Mouse (Mus musculus): Measurements from ENCODE around the gene Hoxb2. TPM values are rescaled to one million over a fixed set of nuclear protein-coding genes. Genes with fewer than 3 reads are reported as not detected.

Gene Hoxb2
- polyA plus RNA-seq, 1 experiment from 2014 or later, result 42.3 TPM

DNA sequence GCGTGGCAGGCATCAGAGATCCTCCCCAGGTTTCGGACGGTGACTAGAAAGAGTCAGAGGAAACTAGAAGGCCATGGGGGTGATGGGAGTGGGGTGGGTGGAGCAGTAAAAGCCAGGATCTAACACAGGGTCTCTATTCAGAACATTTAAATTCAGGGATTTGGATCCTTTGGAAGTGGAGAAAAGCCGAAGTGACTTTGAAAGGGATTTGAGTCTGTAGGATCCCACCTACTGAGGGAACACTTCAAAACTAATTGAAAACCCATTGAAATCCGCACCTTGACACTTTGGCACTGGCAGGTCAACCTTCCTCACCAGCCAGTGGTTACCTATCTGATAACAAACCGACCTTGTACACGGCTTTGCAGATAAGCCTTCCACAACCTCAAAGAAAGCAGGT lies 24.5 kb downstream of the Hoxb2 start:
- no peak for ATAC-seq (replicated peaks; ENCODE audit: low FRiP score, low read depth)
- TF ChIP-seq CTCF (IDR thresholded peaks at IDR 0.05; ENCODE audit: low read depth), result no peak
- H3K36me3 ChIP-seq (ENCODE audit: insufficient read depth, low read length), result no peaks in the 10 kb centered on the region
- no peak overlapping the region for H3K4me3 ChIP-seq (replicated peaks; ENCODE audit: low read depth, low read length)
- no peaks in the 10 kb centered on the region for H3K27me3 ChIP-seq (ENCODE audit: insufficient read depth, low read length)
- no peak for DNase-seq (ENCODE audit: low spot score)
- H3K9me3 ChIP-seq (replicated peaks; ENCODE audit: low read length), result no peaks in the 10 kb centered on the region
- no peak overlapping the region for H3K4me2 ChIP-seq (ENCODE audit: low read length)
- peaks cover 6% of the 10 kb centered on the region; the same call in 1 of the 2 replicates for H3K4me1 ChIP-seq (replicated peaks; ENCODE audit: insufficient read depth, low read length)
- no peak overlapping the region for H3K9ac ChIP-seq (ENCODE audit: low read depth, low read length)
- no peak overlapping the region for H3K27ac ChIP-seq
- WGBS, result 71% methylated on average over 7 of the region's 7 CpGs

DNA sequence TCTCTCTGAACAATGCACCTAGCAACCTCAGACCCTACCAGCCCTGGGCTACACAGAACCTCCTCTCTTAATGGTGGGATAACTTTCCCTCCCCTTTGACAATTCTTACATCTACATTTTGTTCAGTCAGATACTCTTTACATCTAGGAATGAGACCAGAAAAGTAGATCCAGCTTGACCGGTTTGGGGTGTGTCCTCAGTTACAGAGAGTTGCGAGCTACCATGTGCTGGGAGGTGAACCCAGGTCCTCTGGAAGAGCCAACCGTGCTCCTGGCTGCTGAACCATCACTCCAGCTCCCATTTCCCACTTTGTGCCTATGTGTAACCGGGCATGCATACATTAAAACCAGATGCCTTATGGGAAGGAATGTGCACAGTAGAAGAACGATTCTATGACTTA lies 33.1 kb downstream of the Hoxb2 start:
- Histone ChIP-seq H3K27ac (peak overlapping the region; percentile 57; the same call in 1 of the 2 replicates), H3K9me3 (replicated peaks; ENCODE audit: low read length) (no peaks in the 10 kb centered on the region), H3K27me3 (ENCODE audit: insufficient read depth, low read length) (no peaks in the 10 kb centered on the region), H3K36me3 (ENCODE audit: insufficient read depth, low read length) (no peaks in the 10 kb centered on the region), H3K4me2 (ENCODE audit: low read length) (no peak overlapping the region), H3K4me1 (replicated peaks; ENCODE audit: insufficient read depth, low read length) (no peaks in the 10 kb centered on the region), H3K9ac (ENCODE audit: low read depth, low read length) (no peak overlapping the region), H3K4me3 (replicated peaks; ENCODE audit: low read depth, low read length) (no peak overlapping the region)
- no peak for DNase-seq (ENCODE audit: low spot score)
- no peak for ATAC-seq (replicated peaks; ENCODE audit: low FRiP score, low read depth)
- no peak for TF ChIP-seq CTCF (IDR thresholded peaks at IDR 0.05; ENCODE audit: low read depth)
- 61% methylated on average over 5 of the region's 5 CpGs for WGBS

GRCm38 (mm10) chr11:96387635-96388034 lies 37.3 kb downstream of the Hoxb2 start:
- Histone ChIP-seq H3K9me3 (replicated peaks; ENCODE audit: low read length) (no peaks in the 10 kb centered on the region), H3K36me3 (ENCODE audit: insufficient read depth, low read length) (no peaks in the 10 kb centered on the region), H3K4me1 (replicated peaks; ENCODE audit: insufficient read depth, low read length) (no peaks in the 10 kb centered on the region), H3K4me2 (ENCODE audit: low read length) (no peak overlapping the region), H3K27me3 (ENCODE audit: insufficient read depth, low read length) (no peaks in the 10 kb centered on the region), H3K9ac (ENCODE audit: low read depth, low read length) (no peak overlapping the region), H3K4me3 (replicated peaks; ENCODE audit: low read depth, low read length) (no peak overlapping the region), H3K27ac (no peak overlapping the region)
- DNase-seq (ENCODE audit: low spot score) (no peak), ATAC-seq (replicated peaks; ENCODE audit: low FRiP score, low read depth) (no peak)
- no peak for TF ChIP-seq CTCF (IDR thresholded peaks at IDR 0.05; ENCODE audit: low read depth)
- WGBS, result 83% methylated on average over 2 of the region's 2 CpGs

DNA sequence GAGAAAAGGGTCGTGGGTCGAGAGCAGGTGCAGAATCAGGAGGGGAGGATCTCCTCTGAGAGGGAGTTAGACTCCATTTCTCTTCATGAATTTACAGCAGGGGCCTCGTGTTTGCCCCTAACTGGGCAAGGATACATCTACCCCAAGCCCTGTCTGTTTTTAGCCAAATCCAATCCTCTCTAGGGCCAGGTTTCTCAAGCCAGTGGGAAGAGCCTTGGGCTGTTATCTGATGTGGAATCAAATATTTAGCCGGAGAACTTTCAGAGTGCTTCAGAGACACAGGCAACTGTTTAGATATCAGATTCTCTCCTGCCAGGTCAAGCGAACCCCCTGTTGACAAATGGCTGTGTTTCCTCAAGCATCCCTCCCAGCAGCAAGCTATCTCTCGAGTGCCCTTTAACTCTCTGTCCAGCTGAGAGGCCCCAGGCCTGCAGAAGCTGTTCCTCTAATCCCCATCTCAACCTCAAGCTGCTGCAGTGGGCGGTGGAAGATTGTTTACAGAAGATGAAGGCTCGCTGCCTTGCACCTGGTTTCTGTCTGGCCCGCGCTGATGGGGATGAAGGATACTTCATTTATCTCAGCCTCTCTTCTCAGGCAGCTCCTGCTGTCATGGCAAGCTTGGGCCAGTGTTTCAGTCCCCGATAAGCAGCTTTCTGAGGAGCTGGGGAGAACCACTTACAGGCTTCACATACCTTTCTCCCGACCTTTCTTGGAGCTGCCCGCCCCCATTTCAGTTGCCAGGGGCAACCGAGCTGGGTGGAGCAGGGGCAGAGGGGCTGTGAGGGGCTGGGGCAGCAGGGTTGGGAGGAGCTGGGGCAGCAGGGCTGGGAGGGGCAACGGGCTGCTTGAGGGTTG lies 46.7 kb downstream of the Hoxb2 start:
- ATAC-seq (replicated peaks; ENCODE audit: low FRiP score, low read depth), result 0 out of 2 replicates have a peak, but pooled peaks have one; percentile 20
- Histone ChIP-seq H3K27ac (0 out of 2 replicates have a peak overlapping the region, but pooled peaks have one; percentile 6), H3K4me1 (replicated peaks; ENCODE audit: insufficient read depth, low read length) (0 out of 2 replicates have a peak, but pooled peaks cover 11% of the 10 kb centered on the region), H3K9ac (ENCODE audit: low read depth, low read length) (no peak overlapping the region), H3K9me3 (replicated peaks; ENCODE audit: low read length) (no peaks in the 10 kb centered on the region), H3K4me2 (ENCODE audit: low read length) (0 out of 2 replicates have a peak overlapping the region, but pooled peaks have one; percentile 1), H3K4me3 (replicated peaks; ENCODE audit: low read depth, low read length) (no peak overlapping the region), H3K27me3 (ENCODE audit: insufficient read depth, low read length) (no peaks in the 10 kb centered on the region), H3K36me3 (ENCODE audit: insufficient read depth, low read length) (no peaks in the 10 kb centered on the region)
- WGBS, result 19% methylated on average over 15 of the region's 15 CpGs
- TF ChIP-seq CTCF (IDR thresholded peaks at IDR 0.05; ENCODE audit: low read depth), result no peak
- peak; percentile 85 for DNase-seq (ENCODE audit: low spot score)

GRCm38 (mm10) chr11:96397806-96398335 lies 47.5 kb downstream of the Hoxb2 start:
- 37% methylated on average over 7 of the region's 7 CpGs for WGBS
- TF ChIP-seq CTCF (IDR thresholded peaks at IDR 0.05; ENCODE audit: low read depth), result no peak
- Histone ChIP-seq H3K4me1 (replicated peaks; ENCODE audit: insufficient read depth, low read length) (0 out of 2 replicates have a peak, but pooled peaks cover 11% of the 10 kb centered on the region), H3K27ac (no peak overlapping the region), H3K9ac (ENCODE audit: low read depth, low read length) (no peak overlapping the region), H3K9me3 (replicated peaks; ENCODE audit: low read length) (no peaks in the 10 kb centered on the region), H3K4me2 (ENCODE audit: low read length) (no peak overlapping the region), H3K36me3 (ENCODE audit: insufficient read depth, low read length) (no peaks in the 10 kb centered on the region), H3K4me3 (replicated peaks; ENCODE audit: low read depth, low read length) (no peak overlapping the region), H3K27me3 (ENCODE audit: insufficient read depth, low read length) (no peaks in the 10 kb centered on the region)
- no peak for DNase-seq (ENCODE audit: low spot score)
- no peak for ATAC-seq (replicated peaks; ENCODE audit: low FRiP score, low read depth)

DNA sequence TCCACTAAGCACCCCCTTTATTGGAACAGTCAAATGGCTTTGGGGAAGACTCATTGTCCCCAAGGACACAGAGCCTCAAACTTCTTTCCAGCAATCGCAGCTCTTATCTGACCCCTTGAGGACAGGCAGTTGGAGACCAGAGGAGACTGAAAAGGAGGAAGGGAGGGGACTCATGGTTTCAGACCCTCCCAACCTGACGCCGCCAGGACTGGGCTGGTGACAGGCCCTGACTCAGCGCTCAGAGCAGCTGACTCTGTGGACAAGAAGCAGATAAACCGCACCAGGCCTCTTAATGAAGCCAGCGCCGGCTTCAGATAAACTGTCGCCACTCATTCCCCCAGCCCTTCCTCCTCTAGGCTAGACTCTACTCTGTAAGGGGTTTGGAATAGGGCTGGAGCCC lies 49.6 kb downstream of the Hoxb2 start:
- no peaks in the 10 kb centered on the region for H3K36me3 ChIP-seq (ENCODE audit: insufficient read depth, low read length)
- 32% methylated on average over 8 of the region's 8 CpGs for WGBS
- 0 out of 2 replicates have a peak, but pooled peaks cover 24% of the 10 kb centered on the region for H3K4me1 ChIP-seq (replicated peaks; ENCODE audit: insufficient read depth, low read length)
- H3K4me3 ChIP-seq (replicated peaks; ENCODE audit: low read depth, low read length), result no peak overlapping the region
- no peak overlapping the region for H3K27ac ChIP-seq
- no peak overlapping the region for H3K9ac ChIP-seq (ENCODE audit: low read depth, low read length)
- DNase-seq (ENCODE audit: low spot score) (peak; percentile 61), ATAC-seq (replicated peaks; ENCODE audit: low FRiP score, low read depth) (no peak)
- no peak overlapping the region for H3K4me2 ChIP-seq (ENCODE audit: low read length)
- H3K27me3 ChIP-seq (ENCODE audit: insufficient read depth, low read length), result no peaks in the 10 kb centered on the region
- peak; percentile 45; the same call in 1 of the 2 replicates for TF ChIP-seq CTCF (IDR thresholded peaks at IDR 0.05; ENCODE audit: low read depth)
- no peaks in the 10 kb centered on the region for H3K9me3 ChIP-seq (replicated peaks; ENCODE audit: low read length)

MicroRNAs encoded within 50 kb of the gene (microRNA counts, 519-probe panel; counts per million panel counts)
- microRNA mmu-miR-10a, result 8,045 counts per million, percentile 99 among the panel's probes with 10 or more counts

Small RNA genes lying within 50 kb of the gene (microRNA-seq; reads per million reads assigned to microRNA genes)
- 184,255 reads per million, percentile 100 among the genes with 10 or more reads in this experiment for gene Mir10a

Other genes starting within 250 kb of the Hoxb2 start
- not detected in 2 replicates for gene Calcoco2, start 238.6 kb upstream of the Hoxb2 start, polyA plus RNA-seq (2015; fragmentation: Nextera tagmentation; extraction: Ambion mirVana)
- 0.04 TPM in 1 of 2 replicates, not detected in the other for gene Ttll6, start 216.7 kb upstream of the Hoxb2 start, polyA plus RNA-seq (2015; fragmentation: Nextera tagmentation; extraction: Ambion mirVana)
- not detected in 2 replicates for gene Hoxb13, start 156.2 kb upstream of the Hoxb2 start, polyA plus RNA-seq (2015; fragmentation: Nextera tagmentation; extraction: Ambion mirVana)
- 22.6 and 23.1 TPM in 2 replicates for gene Hoxb9, start 79.1 kb upstream of the Hoxb2 start, polyA plus RNA-seq (2015; fragmentation: Nextera tagmentation; extraction: Ambion mirVana)
- gene Hoxb8, start 68.6 kb upstream of the Hoxb2 start, polyA plus RNA-seq (2015; fragmentation: Nextera tagmentation; extraction: Ambion mirVana), result 8.7 and 12.2 TPM in 2 replicates
- 56.1 and 58.9 TPM in 2 replicates for gene Hoxb7, start 63.9 kb upstream of the Hoxb2 start, polyA plus RNA-seq (2015; fragmentation: Nextera tagmentation; extraction: Ambion mirVana)
- gene Hoxb6, start 58.0 kb upstream of the Hoxb2 start, polyA plus RNA-seq (2015; fragmentation: Nextera tagmentation; extraction: Ambion mirVana), result 45.0 and 47.8 TPM in 2 replicates
- gene Hoxb5, start 47.2 kb upstream of the Hoxb2 start, polyA plus RNA-seq (2015; fragmentation: Nextera tagmentation; extraction: Ambion mirVana), result 10.2 and 12.9 TPM in 2 replicates
- 3.6 and 3.8 TPM in 2 replicates for gene Hoxb4, start 32.3 kb upstream of the Hoxb2 start, polyA plus RNA-seq (2015; fragmentation: Nextera tagmentation; extraction: Ambion mirVana)
- gene Hoxb3, start 27.2 kb upstream of the Hoxb2 start, polyA plus RNA-seq (2015; fragmentation: Nextera tagmentation; extraction: Ambion mirVana), result 3.9 and 4.2 TPM in 2 replicates
- 0.13 and 0.37 TPM in 2 replicates for gene Hoxb1, start 15.2 kb downstream of the Hoxb2 start, polyA plus RNA-seq (2015; fragmentation: Nextera tagmentation; extraction: Ambion mirVana)
- gene Skap1, start 114.1 kb downstream of the Hoxb2 start, polyA plus RNA-seq (2015; fragmentation: Nextera tagmentation; extraction: Ambion mirVana), result 7.6 and 8.7 TPM in 2 replicates